Mouse (Mus musculus) gastrocnemius, adult 18-20 months (tissue): ENCODE results near the gene Stk24. TPM values are rescaled to one million over a fixed set of nuclear protein-coding genes. Genes with fewer than 3 reads are reported as not detected.
A peak's percentile ranks its signal among the peaks of the same experiment; 100 is the strongest.
"Not testable (repeated sequence)": the region's sequence is repeated elsewhere in the genome, so short reads cannot be mapped to it uniquely, and the experiment has no call there.

ENCODE experiments used
- DNase-seq: peaks from one replicate; pipeline ENCODE4 v3.0.0; 2021; ENCODE audit warnings: low spot score
- long read RNA-seq, 2 experiments: library from polyadenylated mRNA; stranded (forward); transcript quantifications; one replicate each; pipeline ENCODE4 v2.0.0; 2021
- total RNA-seq, 2 experiments: library from RNA; stranded (reverse); gene quantifications; 2 replicates each; pipeline ENCODE4 v1.2.3; 2021

Gene Stk24
- total RNA-seq, result 10 to 100 TPM; 27.9 to 31.2 TPM
- long read RNA-seq, experiment 1, transcript Stk24-201 (11 exons, 2,676 nt), result major isoform, 16 of 26 reads
- long read RNA-seq, experiment 1, partial matches to known transcripts, result 6 of 26 reads
- long read RNA-seq, experiment 1, other reads (novel, unspliced or antisense), result 4 of 26 reads
- long read RNA-seq, experiment 2, transcript Stk24-201 (11 exons, 2,676 nt), result major isoform, 10 of 20 reads
- long read RNA-seq, experiment 2, partial matches to known transcripts, result 6 of 20 reads
- long read RNA-seq, experiment 2, other reads (novel, unspliced or antisense), result 4 of 20 reads

GRCm38 (mm10) chr14:121379827-121380145 lies at the start of gene Stk24:
Stk24 (minus strand) TSS chr14:121380011.
- DNase-seq, result no peak

- no peak for DNase-seq
Observed at GRCm38 (mm10) chr14:121428148-121428547, 48.3 kb upstream of the Stk24 start.

- no peak for DNase-seq
Observed at GRCm38 (mm10) chr14:121426743-121427142, 46.9 kb upstream of the Stk24 start.

DNA sequence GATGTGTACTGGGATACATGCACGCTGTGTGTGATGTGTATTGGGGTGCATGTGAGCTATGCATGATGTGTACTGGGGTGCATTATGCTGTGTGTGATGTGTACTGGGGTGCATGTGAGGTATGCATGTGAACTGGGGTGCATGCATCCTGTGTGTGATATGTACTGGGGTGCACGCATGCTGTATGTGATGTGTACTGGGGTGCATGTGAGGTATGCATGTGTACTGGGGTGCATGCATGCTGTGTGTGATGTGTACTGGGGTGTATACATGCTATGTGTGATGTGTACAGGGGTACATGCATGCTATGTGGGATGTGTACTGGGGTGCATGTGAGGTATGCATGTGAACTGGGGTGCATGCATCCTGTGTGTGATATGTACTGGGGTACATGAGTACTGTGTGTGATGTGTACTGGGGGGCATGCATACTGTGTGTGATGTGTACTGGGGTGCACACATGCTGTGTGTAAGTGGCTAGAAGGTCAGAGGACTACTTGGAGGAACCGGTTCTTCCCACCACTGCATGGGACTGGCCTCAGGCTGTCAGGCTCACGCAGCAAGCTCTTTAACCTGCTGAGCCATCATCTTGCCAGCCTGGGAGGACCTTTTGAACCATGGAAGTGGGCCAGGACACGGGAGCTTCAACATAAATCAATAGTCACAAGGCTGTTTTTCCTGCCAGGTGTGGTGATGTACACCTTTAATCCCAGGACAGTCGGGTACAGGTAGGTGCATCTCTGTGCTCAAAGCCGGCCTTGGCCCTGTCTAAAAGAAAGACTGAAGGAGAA lies 45.4 kb upstream of the Stk24 start:
- no peak for DNase-seq

- no peak for DNase-seq
Observed at GRCm38 (mm10) chr14:121423341-121423751, 43.5 kb upstream of the Stk24 start.

DNA sequence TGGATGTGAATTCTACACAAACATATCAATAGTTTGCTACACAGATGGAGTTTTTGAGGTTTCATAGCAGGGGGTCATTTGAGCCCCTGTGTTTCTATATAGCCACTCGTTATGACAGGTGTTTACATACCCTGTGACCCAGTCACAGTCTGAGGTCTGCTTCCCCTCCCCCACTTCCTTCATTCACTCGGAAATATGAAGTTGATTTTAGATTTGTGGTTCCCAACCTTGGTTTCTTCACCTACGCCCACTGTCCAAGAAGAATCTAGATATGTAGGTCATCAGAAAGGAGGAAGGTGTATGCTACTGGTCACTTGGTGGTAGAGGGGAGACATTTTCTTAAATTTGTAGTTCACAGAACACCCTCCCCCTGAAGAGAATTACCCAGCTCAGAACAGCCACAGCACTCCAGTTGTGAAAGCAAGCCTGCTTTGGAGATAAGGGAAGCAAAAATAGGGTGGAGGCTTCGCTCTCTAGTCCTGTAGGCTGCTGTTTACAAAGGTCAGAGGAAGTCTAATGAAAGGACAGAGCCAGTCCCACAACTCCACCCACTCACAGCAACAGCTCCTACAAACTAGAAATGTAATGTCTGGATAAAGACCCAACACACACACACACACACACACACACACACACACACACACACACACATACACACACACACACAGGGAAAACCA lies 43.0 kb upstream of the Stk24 start:
- DNase-seq, result peak; percentile 15

- DNase-seq, result no peak
Observed at GRCm38 (mm10) chr14:121422000-121422399, 42.2 kb upstream of the Stk24 start.

GRCm38 (mm10) chr14:121417594-121417993 lies 37.8 kb upstream of the Stk24 start:
- peak; percentile 10 for DNase-seq

GRCm38 (mm10) chr14:121416626-121417319 lies 37.0 kb upstream of the Stk24 start:
- DNase-seq, result no peak

DNA sequence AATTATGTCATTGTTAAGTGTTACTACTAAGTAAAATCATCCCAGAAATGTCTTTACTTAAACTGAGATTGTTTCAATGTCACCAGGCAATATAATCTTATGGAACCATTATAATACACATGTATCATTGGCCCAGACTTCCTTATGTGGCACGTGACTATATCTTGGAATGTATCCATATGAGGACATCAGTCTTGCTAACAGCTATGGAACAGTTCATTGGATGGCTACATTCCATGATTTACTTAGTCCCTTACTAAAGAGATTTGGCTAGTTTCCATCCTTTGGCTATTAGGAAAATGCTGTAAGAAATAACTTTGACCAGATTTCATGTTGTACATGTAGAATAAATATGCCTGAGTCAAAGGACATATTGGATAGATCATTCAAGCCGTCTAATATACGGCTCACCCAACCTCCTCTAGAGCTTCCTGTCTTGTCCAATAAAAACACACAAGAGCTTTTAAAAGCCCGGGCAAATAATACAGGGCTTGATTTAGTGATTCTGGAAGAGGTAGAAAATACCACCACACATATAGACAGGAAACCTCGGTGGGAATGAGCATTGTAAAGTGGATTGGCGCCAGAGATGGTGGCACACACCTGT lies 34.9 kb upstream of the Stk24 start:
- DNase-seq, result no peak

DNA sequence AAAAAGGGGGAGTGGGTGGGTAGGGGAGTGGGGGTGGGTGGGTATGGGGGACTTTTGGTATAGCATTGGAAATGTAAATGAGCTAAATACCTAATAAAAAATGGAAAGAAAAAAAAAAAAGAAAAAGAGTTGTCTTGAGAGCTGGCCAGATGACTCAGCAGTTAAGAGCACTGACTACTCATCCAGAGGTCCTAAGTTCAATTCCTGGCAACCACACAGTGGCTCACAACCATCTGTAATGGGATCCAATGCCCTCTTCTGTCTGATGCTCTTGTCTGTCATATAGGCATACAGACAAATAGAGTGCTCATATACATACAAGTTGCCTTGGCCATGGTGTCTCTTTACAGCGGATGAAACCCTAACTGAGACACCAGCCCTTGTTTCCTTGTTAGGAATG lies 33.9 kb upstream of the Stk24 start:
- DNase-seq, result not testable (repeated sequence)

- DNase-seq, result no peak
Observed at GRCm38 (mm10) chr14:121408944-121409343, 29.1 kb upstream of the Stk24 start.

GRCm38 (mm10) chr14:121406943-121407342 lies 27.1 kb upstream of the Stk24 start:
- DNase-seq, result no peak

DNA sequence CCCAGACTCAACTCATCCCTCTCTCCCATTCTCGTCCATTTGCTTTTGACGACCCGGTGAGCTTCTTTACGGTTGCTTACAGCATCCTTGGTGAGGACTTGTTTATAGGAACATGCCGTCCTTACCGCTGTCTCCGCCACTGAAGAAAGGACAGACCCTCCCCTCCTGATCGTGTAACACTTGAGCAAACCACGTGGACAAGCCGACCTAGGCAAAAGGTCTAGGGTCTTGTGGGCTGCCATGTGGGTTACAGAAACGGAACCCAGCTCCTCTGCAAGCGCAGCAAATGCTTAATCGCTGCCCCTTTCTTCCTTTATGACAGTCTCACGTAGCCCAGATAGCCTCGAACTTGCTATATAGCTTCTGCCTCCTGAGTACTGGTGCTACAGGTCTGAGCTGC lies 25.7 kb upstream of the Stk24 start:
- DNase-seq, result no peak

DNA sequence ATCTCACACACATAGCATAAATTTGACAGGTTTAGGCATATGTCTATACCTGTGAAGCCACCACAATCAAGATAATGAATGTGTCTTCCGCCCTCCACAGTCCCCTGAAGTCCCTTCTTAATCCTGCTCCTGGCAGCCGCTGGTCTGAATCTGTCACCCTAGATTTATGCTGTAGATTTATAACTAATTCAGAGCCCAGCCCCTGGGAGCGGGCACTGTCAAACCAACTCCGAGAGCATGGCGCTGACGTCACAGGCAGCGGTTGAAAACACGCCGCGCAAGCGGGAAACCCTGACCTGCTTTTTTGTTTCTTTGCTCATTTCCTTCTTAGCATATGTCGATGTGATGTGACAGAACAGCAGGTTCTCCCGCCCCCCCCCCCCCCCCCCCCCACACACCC lies 25.3 kb upstream of the Stk24 start:
- no peak for DNase-seq

- DNase-seq, result no peak
Observed at GRCm38 (mm10) chr14:121399676-121400075, 19.9 kb upstream of the Stk24 start.

- DNase-seq, result no peak
Observed at GRCm38 (mm10) chr14:121397471-121397870, 17.7 kb upstream of the Stk24 start.

DNA sequence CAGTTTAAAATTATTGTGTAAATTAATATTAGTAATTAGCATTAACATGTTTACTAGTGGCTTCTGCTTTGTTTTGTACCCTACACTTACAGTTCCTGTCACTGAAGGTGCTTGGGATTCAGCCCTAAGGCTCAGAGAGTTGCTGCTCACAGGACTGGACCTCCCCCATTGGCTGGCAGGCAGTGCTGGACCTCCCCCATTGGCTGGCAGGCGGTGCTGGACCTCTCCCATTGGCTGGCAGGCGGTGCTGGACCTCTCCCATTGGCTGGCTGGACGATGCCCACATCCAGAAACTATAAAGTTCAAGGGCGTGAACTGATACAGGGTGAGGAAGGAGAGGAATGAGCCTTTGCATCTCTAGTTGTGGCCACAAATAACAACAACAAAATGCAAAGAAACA lies 15.3 kb upstream of the Stk24 start:
- DNase-seq, result no peak

- DNase-seq, result peak; percentile 67
Observed at GRCm38 (mm10) chr14:121391927-121392326, 12.1 kb upstream of the Stk24 start.

GRCm38 (mm10) chr14:121387760-121388159 lies 7.9 kb upstream of the Stk24 start:
- no peak for DNase-seq

DNA sequence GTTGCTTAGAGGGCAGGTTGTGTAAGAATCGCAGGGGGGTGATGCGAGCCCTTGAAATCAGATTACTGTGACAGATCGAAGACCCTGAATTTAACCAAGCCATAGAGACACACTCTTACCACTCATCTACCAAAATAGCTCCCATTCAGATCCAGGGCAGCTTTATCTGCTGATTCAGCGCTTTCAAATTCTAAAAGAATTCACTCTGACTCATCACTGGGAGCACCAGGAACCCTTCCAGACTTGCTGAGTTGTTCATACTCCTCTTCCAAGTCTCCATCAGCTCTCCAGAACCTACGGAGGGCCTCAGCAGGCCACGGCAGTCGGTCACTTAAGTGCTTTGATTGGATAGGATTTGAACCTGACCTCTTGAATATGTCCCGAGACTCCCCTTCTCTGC lies 5.6 kb upstream of the Stk24 start:
- no peak for DNase-seq

GRCm38 (mm10) chr14:121383801-121384200 lies 4.0 kb upstream of the Stk24 start:
- DNase-seq, result no peak
